Mouse (Mus musculus) midbrain, postnatal 0 days (tissue): ENCODE results near the gene Ccdc151. TPM values are rescaled to one million over a fixed set of nuclear protein-coding genes. Genes with fewer than 3 reads are reported as not detected.

Experiments used
- ATAC-seq: fragments of 200-750 bp; cut with Nextera tagmentation; 2 replicates; pipeline ENCODE4 v1.8.0; 2017; ENCODE audit warnings: moderate number of reproducible peaks, mild to moderate bottlenecking, moderate TSS enrichment, moderate library complexity; ENCODE audit not compliant: low FRiP score
- DNase-seq: peaks from one replicate; pipeline ENCODE4 v3.0.0-alpha.2; 2015; ENCODE audit warnings: low spot score
- H3K27ac ChIP-seq: fragments of 300-500 bp; sonication (generic); 2 replicates; pipeline ENCODE4 v1.5.1; 2014; ENCODE audit warnings: low read depth, mild to moderate bottlenecking, low read length, mixed read lengths
- H3K27me3 ChIP-seq: fragments of 300-500 bp; sonication (generic); 2 replicates; pipeline ENCODE4 v1.6.1; 2014; ENCODE audit warnings: low read length, control low read depth, mixed read lengths; ENCODE audit not compliant: insufficient read depth
- H3K36me3 ChIP-seq: fragments of 300-500 bp; sonication (generic); 2 replicates; pipeline ENCODE4 v1.6.1; 2014; ENCODE audit warnings: low read length, control low read depth, mixed read lengths; ENCODE audit not compliant: insufficient read depth
- H3K4me1 ChIP-seq: fragments of 300-500 bp; sonication (generic); 2 replicates; pipeline ENCODE4 v1.6.1; 2014; ENCODE audit warnings: mild to moderate bottlenecking, control low read depth, antibody characterized with exemption, low read length, mixed read lengths; ENCODE audit not compliant: insufficient read depth
- H3K4me2 ChIP-seq: fragments of 300-500 bp; sonication (generic); 2 replicates; pipeline ENCODE4 v1.6.1; 2014; ENCODE audit warnings: low read depth, mild to moderate bottlenecking, low read length, mixed read lengths; ENCODE audit not compliant: poor library complexity, severe bottlenecking
- H3K4me3 ChIP-seq: fragments of 300-500 bp; sonication (generic); 2 replicates; pipeline ENCODE4 v1.5.1; 2014; ENCODE audit warnings: low read depth, mild to moderate bottlenecking, low read length, moderate library complexity
- H3K9ac ChIP-seq: fragments of 300-500 bp; sonication (generic); replicated peaks from 2 replicates; pipeline ENCODE4 v1.6.1; 2014; ENCODE audit warnings: mild to moderate bottlenecking, low read length, moderate library complexity, mixed read lengths; ENCODE audit not compliant: poor library complexity, severe bottlenecking
- H3K9me3 ChIP-seq: fragments of 300-500 bp; sonication (generic); 2 replicates; pipeline ENCODE4 v1.6.1; 2016; ENCODE audit warnings: low read length, control low read depth
- CTCF ChIP-seq: IDR thresholded peaks from 2 replicates; pipeline ENCODE4 v1.5.1; 2016; ENCODE audit warnings: antibody characterized with exemption, mild to moderate bottlenecking
- WGBS: fragments of 180-500 bp; shearing (Covaris S2); extraction: QIAGEN DNeasy Blood & Tissue Kit; methylation state at CpG from one replicate; pipeline ENCODE4 v1.1.7; 2014; 5-methylcytosine and 5-hydroxymethylcytosine counted together
- polyA plus RNA-seq: library from polyadenylated mRNA; unstranded; fragments of >200 nt; fragmentation: Nextera tagmentation; extraction: Ambion mirVana; gene quantifications from 2 replicates; pipeline ENCODE4 v1.2.1, GENCODE M21; 2015
- total RNA-seq: library from RNA; depleted of rRNA; stranded (reverse); fragments of >200 nt; gene quantifications from 2 replicates; pipeline ENCODE4 v1.2.3, GENCODE M21; 2014

Ccdc151 gene
- total and polyA plus RNA-seq, 2 experiments from 2014 or later: 5.1 to 5.8 TPM

- H3K27ac ChIP-seq: no peak overlapping the region
- peaks cover 13% of the 10 kb centered on the region; the same call in 1 of the 2 replicates for H3K4me1 ChIP-seq
- peak overlapping the region; percentile 35 for H3K4me3 ChIP-seq
- WGBS: 4% methylated on average over 34 of the region's 34 CpGs
- TF ChIP-seq CTCF: peak; percentile 20; the same call in 1 of the 2 replicates
- DNase-seq: no peak
- H3K4me2 ChIP-seq: peak overlapping the region; percentile 74
- no peaks in the 10 kb centered on the region; the same call in 1 of the 2 replicates for H3K36me3 ChIP-seq
- peak; percentile 35; the same call in 1 of the 2 replicates for ATAC-seq
- H3K27me3 ChIP-seq: peaks cover 23% of the 10 kb centered on the region
- no peaks in the 10 kb centered on the region for H3K9me3 ChIP-seq
- no peak overlapping the region for H3K9ac ChIP-seq
Measured at GRCm38 (mm10) chr9:21962416-21963059, 39.9 kb downstream of the Ccdc151 start.

- Histone ChIP-seq H3K27ac (no peak overlapping the region), H3K9me3 (no peaks in the 10 kb centered on the region), H3K4me2 (peak overlapping the region; percentile 74), H3K9ac (no peak overlapping the region), H3K27me3 (peaks cover 23% of the 10 kb centered on the region), H3K36me3 (no peaks in the 10 kb centered on the region; the same call in 1 of the 2 replicates), H3K4me3 (peak overlapping the region; percentile 35), H3K4me1 (peaks cover 13% of the 10 kb centered on the region; the same call in 1 of the 2 replicates)
- WGBS: 0% methylated on average over 13 of the region's 15 CpGs
- DNase-seq: no peak
- no peak for ATAC-seq
- 0 out of 2 replicates have a peak, but pooled peaks have one; percentile 33 for TF ChIP-seq CTCF
Measured at GRCm38 (mm10) chr9:21962010-21962409, 40.4 kb downstream of the Ccdc151 start.

GRCm38 (mm10) chr9:21961366-21961980 lies 41.0 kb downstream of the Ccdc151 start:
- ATAC-seq (no peak), DNase-seq (no peak)
- 2% methylated on average over 35 of the region's 35 CpGs for WGBS
- peaks cover 16% of the 10 kb centered on the region; the same call in 1 of the 2 replicates for H3K4me1 ChIP-seq
- H3K27ac ChIP-seq: no peak overlapping the region
- no peak overlapping the region for H3K9ac ChIP-seq
- H3K4me2 ChIP-seq: peak overlapping the region; percentile 74
- H3K36me3 ChIP-seq: no peaks in the 10 kb centered on the region; the same call in 1 of the 2 replicates
- H3K9me3 ChIP-seq: no peaks in the 10 kb centered on the region
- TF ChIP-seq CTCF: no peak
- H3K4me3 ChIP-seq: peak overlapping the region; percentile 35
- peaks cover 23% of the 10 kb centered on the region for H3K27me3 ChIP-seq

DNA sequence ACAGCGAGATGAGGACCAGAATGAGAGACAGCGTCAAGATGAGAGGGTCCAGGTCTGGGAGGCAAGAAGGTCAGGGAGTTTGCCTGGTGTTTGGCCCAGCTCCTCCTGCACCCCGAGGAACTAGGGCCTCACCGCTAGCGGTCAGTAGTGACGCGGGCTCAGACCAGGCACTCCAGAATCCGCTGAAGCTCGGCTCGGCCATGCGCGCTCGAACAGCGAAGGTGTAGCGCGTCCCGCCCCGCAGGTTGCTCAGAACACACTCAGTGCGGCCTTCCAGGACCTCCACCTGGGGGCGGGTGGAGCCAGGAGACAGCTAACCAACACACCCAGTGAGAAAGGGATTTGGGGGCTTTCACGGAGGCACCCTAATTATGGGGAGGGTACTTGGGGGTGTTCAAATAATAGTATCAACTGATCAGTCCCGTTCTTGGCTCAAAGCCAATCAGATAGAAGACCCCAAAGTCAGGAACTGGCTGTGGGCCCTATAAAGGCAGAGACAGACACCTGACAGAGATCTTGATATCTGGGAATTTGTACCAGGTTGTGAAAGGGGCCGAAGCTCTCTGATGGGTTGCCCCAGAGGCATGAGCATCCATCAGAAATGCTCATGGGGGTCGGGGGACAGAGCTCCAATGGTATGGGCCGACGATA lies 41.8 kb downstream of the Ccdc151 start:
- peak overlapping the region; percentile 10; the same call in 1 of the 2 replicates for H3K4me2 ChIP-seq

DNA sequence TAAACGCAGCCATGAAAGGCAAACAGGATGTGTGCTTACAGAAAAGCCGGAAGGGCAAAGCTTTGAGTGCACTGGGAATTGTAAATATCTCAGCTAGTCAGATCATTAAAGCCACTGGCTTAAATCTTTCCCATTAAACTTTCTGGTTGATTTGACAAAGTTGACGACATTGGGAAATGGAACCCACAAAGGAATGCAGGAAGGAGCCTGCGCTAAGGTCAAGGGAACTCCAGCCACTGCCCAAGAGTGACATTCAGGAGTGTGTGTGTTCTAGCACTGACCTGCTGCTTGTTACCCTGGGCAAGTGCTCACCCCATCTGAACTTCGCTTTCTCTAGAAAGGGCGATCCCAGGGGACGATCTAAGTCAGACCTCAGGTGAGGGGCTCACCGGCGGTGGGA lies 42.3 kb downstream of the Ccdc151 start:
- no peaks in the 10 kb centered on the region; the same call in 1 of the 2 replicates for H3K36me3 ChIP-seq
- WGBS: 62% methylated on average over 9 of the region's 9 CpGs
- ATAC-seq: no peak

More for the DNA sequence above, 41.8 kb downstream of the Ccdc151 start:
- Histone ChIP-seq H3K27me3 (peaks cover 23% of the 10 kb centered on the region), H3K4me1 (peaks cover 19% of the 10 kb centered on the region; the same call in 1 of the 2 replicates), H3K27ac (no peak overlapping the region), H3K9me3 (no peaks in the 10 kb centered on the region), H3K36me3 (no peaks in the 10 kb centered on the region; the same call in 1 of the 2 replicates), H3K9ac (no peak overlapping the region), H3K4me3 (no peak overlapping the region)
- no peak for DNase-seq
- TF ChIP-seq CTCF: no peak; the same call in 1 of the 2 replicates
- WGBS: 14% methylated on average over 26 of the region's 26 CpGs
- no peak for ATAC-seq

More for the DNA sequence above, 42.3 kb downstream of the Ccdc151 start:
- Histone ChIP-seq H3K4me1 (peaks cover 19% of the 10 kb centered on the region; the same call in 1 of the 2 replicates), H3K4me3 (no peak overlapping the region), H3K9me3 (no peaks in the 10 kb centered on the region), H3K27ac (no peak overlapping the region), H3K4me2 (no peak overlapping the region), H3K27me3 (peaks cover 23% of the 10 kb centered on the region), H3K9ac (no peak overlapping the region)
- no peak for TF ChIP-seq CTCF
- DNase-seq: no peak
